Mouse (Mus musculus) heart, postnatal 4 days (tissue): ENCODE measurements at regions not wholly inside any gene's neighbourhood (a gene's known extent, or its start where the extent isn't known, plus 50 kb on each side); places are given as distances from the start of the nearest gene placed in this dataset.

Source experiments
- DNase-seq: peaks from one replicate; pipeline ENCODE4 v3.0.0; 2021

GRCm38 (mm10) chr10:98718706-98719105 lies 195.5 kb upstream of the Atp2b1 start:
- no peak for DNase-seq

GRCm38 (mm10) chr10:98720256-98721005 lies 193.8 kb upstream of the Atp2b1 start:
- DNase-seq: no peak

- no peak for DNase-seq
Measured at GRCm38 (mm10) chr10:98725110-98725509, 189.1 kb upstream of the Atp2b1 start.

- no peak for DNase-seq
Measured at GRCm38 (mm10) chr10:98727130-98727529, 187.1 kb upstream of the Atp2b1 start.

GRCm38 (mm10) chr10:98728396-98729030 lies 185.7 kb upstream of the Atp2b1 start:
- no peak for DNase-seq

- no peak for DNase-seq
Measured at GRCm38 (mm10) chr10:98733950-98734585, 180.1 kb upstream of the Atp2b1 start.

GRCm38 (mm10) chr10:98740507-98741147 lies 173.6 kb upstream of the Atp2b1 start:
- no peak for DNase-seq

- peak; percentile 27 for DNase-seq
Measured at GRCm38 (mm10) chr10:98741398-98741797, 172.8 kb upstream of the Atp2b1 start.

- peak; percentile 35 for DNase-seq
Measured at GRCm38 (mm10) chr10:98742822-98743605, 171.2 kb upstream of the Atp2b1 start.

- no peak for DNase-seq
Measured at GRCm38 (mm10) chr10:98744246-98744645, 170.0 kb upstream of the Atp2b1 start.

GRCm38 (mm10) chr10:98744662-98745061 lies 169.5 kb upstream of the Atp2b1 start:
- DNase-seq: no peak

GRCm38 (mm10) chr10:98745409-98745808 lies 168.8 kb upstream of the Atp2b1 start:
- DNase-seq: no peak

GRCm38 (mm10) chr10:98745861-98746260 lies 168.3 kb upstream of the Atp2b1 start:
- DNase-seq: no peak

GRCm38 (mm10) chr10:98748856-98749583 lies 165.2 kb upstream of the Atp2b1 start:
- DNase-seq: peak; percentile 18

- no peak for DNase-seq
Measured at GRCm38 (mm10) chr10:98749584-98749947, 164.6 kb upstream of the Atp2b1 start.

- DNase-seq: peak; percentile 39
Measured at GRCm38 (mm10) chr10:98751376-98752058, 162.7 kb upstream of the Atp2b1 start.

- no peak for DNase-seq
Measured at GRCm38 (mm10) chr10:98761080-98761479, 153.1 kb upstream of the Atp2b1 start.

- DNase-seq: no peak
Measured at GRCm38 (mm10) chr10:98765786-98766419, 148.3 kb upstream of the Atp2b1 start.

GRCm38 (mm10) chr10:98779783-98780182 lies 134.4 kb upstream of the Atp2b1 start:
- no peak for DNase-seq

- no peak for DNase-seq
Measured at GRCm38 (mm10) chr10:98780938-98781337, 133.3 kb upstream of the Atp2b1 start.
